Mouse (Mus musculus) embryonic fibroblast, embryonic 13.5 days (primary cell): ENCODE results near the gene Glul. TPM values are rescaled to one million over a fixed set of nuclear protein-coding genes. Genes with fewer than 3 reads are reported as not detected.

Experiments used
- H3K27ac ChIP-seq: 2 replicates; pipeline ENCODE4 v1.5.1; 2012; ENCODE audit warnings: low read length, control low read depth, inconsistent platforms; ENCODE audit not compliant: insufficient read depth
- H3K4me1 ChIP-seq: 2 replicates; pipeline ENCODE4 v1.6.1; 2011; ENCODE audit warnings: low read length; ENCODE audit not compliant: control insufficient read depth, insufficient read depth
- H3K4me3 ChIP-seq: 2 replicates; pipeline ENCODE4 v1.5.1; 2011; ENCODE audit warnings: mild to moderate bottlenecking, control low read depth, low read length; ENCODE audit not compliant: insufficient read depth
- CTCF ChIP-seq: IDR thresholded peaks from 2 replicates; pipeline ENCODE4 v1.5.1; 2011; ENCODE audit warnings: mild to moderate bottlenecking, control low read depth, low read length, moderate library complexity, borderline replicate concordance; ENCODE audit not compliant: insufficient read depth
- POLR2A ChIP-seq: IDR thresholded peaks from 2 replicates; pipeline ENCODE4 v1.6.1; 2011; ENCODE audit warnings: low read depth, mild to moderate bottlenecking, control low read depth, low read length, moderate library complexity
- polyA plus RNA-seq: library from polyadenylated mRNA; stranded (reverse); fragments of >200 nt; gene quantifications from 2 replicates; pipeline ENCODE4 v1.2.4, GENCODE M21; 2011; ENCODE audit warnings: low read depth; ENCODE audit not compliant: missing spikeins, insufficient read length

The Glul gene
- polyA plus RNA-seq, 1 experiment = 19.1 TPM

DNA sequence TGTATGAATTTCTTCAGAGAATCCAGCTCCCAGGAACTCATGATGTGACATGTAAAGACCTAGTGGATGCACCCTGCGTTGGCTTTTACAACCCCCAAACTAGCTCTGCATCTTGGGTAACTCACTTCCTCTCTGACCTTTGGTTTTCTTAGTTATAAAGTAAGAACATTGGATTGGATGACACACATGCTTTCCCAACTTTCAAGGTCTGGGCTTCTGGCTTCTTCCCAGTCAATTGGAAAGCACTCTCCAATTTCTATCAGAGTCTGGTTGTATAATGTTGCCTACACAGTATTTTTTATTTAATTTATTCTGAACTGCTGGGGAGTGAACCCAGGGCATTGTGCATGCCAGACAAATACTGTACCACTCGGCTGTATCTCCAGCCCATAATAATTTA lies 30.7 kb downstream of the Glul start:
- TF ChIP-seq POLR2A (no peak), CTCF (no peak)
- Histone ChIP-seq H3K4me3 (no peak overlapping the region), H3K27ac (no peak overlapping the region), H3K4me1 (no peaks in the 10 kb centered on the region)

DNA sequence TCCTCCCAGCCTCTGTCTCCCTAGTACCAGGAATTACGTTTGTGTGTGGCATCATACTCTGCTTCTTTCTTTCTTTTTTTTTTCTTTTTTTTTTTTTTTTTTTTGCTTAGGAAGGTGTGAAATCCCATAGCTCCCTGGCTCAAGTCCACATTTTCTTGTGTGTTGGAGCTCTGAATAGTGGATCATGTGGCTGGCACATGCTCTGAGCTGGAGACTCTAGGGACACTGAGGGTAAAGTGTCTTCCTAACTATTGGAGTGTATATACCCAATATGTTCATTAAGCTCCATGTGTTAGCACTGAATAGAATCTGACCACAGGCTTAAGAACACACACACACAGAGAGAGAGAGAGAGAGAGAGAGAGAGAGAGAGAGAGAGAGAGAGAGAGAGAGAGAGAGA lies 34.0 kb downstream of the Glul start:
- H3K4me1 ChIP-seq = no peaks in the 10 kb centered on the region
- TF ChIP-seq CTCF (no peak), POLR2A (no peak)
- no peak overlapping the region for H3K4me3 ChIP-seq
- no peak overlapping the region for H3K27ac ChIP-seq

DNA sequence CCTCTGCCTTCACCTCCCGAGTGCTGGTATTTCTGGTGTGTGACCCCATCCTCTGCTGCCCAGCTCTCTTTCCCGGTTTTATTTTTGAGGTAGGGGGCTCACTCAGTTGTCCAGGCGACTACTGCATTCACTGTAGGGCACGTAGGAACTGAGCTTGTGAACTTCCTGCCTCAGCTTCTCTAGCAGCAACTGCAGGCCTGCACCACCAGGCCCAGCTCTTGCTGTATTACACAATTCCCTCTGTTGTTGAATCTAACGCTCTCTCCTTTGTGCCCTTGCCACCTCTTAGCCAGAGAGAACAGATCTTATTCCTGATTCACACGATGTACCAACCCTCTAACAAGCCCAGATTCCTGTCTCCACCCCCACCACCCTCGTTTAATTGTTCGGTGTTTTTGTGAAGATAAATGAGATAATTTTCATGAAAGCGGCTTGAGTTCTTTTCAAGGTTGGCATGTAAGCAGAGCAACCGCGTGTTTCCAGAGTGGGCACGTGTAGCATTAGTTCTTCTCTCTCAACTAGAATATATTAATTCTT lies 36.2 kb downstream of the Glul start:
- H3K4me3 ChIP-seq = no peak overlapping the region
- H3K4me1 ChIP-seq = no peaks in the 10 kb centered on the region
- TF ChIP-seq POLR2A (no peak), CTCF (no peak)
- H3K27ac ChIP-seq = no peak overlapping the region

DNA sequence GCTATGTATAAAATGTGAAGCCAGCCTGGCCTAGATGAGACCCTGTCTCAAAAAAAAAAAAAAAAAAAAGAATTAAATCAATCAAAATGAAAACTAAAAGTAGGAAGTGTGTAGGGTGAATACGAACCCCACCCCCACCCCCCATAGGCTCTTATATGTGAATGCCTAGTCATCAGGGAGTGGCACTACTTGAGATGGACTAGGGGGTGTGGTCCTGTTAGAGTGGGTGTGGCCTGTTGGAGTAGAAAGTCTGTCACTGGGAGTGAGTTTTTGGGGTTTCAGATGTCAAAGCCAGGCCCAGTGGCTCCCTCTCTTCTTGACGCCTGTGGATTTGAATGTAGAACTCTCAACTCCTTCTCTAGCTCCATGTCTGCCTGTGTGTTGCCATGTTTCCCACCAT lies 37.3 kb downstream of the Glul start:
- no peak for TF ChIP-seq POLR2A
- TF ChIP-seq CTCF = no peak

DNA sequence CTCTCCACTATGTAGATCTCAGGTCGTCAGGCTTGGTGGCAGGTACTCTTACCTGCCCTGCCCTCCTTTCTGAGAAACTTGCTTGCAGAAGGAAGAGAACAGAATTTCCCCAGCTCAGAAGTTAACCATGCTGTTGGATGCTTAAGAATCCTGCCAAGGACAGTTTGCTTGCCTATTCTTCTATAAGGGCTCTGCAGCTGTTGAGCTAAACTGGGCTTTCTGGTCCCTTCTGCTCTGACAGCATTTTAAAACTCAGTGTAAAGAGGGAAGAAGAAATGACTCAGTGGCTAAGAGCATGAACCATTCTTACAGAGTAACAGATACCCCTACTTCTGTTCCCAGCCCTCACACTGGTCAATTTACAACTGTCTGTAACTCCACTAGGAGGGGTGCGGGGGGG lies 41.2 kb downstream of the Glul start:
- H3K27ac ChIP-seq = no peak overlapping the region
- no peaks in the 10 kb centered on the region for H3K4me1 ChIP-seq
- H3K4me3 ChIP-seq = no peak overlapping the region
- TF ChIP-seq CTCF = no peak

More for the DNA sequence above, 37.3 kb downstream of the Glul start:
- Histone ChIP-seq H3K4me3 (no peak overlapping the region), H3K4me1 (no peaks in the 10 kb centered on the region), H3K27ac (no peak overlapping the region)

DNA sequence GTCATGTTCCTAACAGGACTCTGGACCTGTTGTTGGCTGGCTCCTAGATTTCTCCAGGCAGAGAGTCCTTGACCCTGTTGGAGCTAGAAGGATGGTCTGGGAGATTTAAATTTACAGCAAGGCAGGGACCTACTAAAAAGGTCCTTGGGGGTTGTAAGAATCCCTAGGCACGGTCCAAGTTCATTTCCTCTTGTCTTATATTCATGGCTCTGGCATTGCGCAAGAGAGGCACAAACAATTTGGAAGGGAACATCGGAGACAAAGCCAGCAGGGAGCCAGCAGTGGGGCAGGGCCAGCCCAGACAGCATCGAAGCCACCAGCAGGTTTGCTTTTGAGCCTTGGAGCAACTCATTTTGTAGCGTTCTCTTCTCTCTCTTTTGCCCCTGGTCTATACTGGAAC lies 45.4 kb downstream of the Glul start:
- H3K4me1 ChIP-seq = no peaks in the 10 kb centered on the region
- H3K27ac ChIP-seq = no peak overlapping the region
- no peak for TF ChIP-seq CTCF
- TF ChIP-seq POLR2A = no peak
- H3K4me3 ChIP-seq = no peak overlapping the region

DNA sequence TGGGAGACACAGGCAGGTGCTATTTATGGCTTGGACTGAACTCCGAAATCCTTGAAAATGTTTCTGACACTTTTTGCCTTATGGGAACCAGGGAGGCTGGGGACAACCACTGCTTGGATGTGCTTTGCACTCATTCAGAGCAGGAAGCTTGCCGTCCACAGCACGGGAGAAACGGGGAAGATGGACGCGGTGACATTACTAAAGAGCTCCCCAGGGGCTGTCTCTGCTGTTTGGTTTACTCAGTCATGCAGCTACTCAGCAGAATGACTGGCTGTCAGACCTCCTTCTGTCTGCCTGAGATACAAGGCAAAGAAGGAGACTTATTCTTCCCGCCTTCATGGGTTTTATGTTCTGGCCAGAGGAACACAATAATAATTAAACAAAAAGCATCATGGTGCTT lies 47.2 kb downstream of the Glul start:
- Histone ChIP-seq H3K4me3 (no peak overlapping the region), H3K4me1 (no peaks in the 10 kb centered on the region), H3K27ac (no peak overlapping the region)
- no peak for TF ChIP-seq CTCF
- TF ChIP-seq POLR2A = no peak

DNA sequence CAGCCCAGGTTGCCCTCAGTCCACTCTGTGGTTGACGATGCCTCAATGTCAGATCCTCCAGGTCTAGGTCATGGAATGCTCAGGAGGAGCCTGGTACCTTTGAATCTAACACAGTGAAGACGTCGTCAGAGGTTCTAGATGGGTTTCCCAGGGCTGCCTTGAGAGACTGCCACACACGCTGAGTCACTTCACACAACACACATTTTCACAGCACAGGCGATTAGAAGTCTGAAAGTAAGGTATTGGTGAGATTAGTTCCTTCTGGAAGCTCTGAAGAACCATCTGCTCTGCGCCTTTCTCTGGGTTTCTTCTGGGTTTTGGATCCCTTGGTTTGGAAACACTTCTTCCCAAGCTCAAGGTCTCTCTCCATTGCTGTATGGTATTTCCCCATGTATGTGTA lies 48.1 kb downstream of the Glul start:
- H3K27ac ChIP-seq = no peak overlapping the region
- no peak overlapping the region for H3K4me3 ChIP-seq
- no peak for TF ChIP-seq CTCF
- no peak for TF ChIP-seq POLR2A
- no peaks in the 10 kb centered on the region for H3K4me1 ChIP-seq

DNA sequence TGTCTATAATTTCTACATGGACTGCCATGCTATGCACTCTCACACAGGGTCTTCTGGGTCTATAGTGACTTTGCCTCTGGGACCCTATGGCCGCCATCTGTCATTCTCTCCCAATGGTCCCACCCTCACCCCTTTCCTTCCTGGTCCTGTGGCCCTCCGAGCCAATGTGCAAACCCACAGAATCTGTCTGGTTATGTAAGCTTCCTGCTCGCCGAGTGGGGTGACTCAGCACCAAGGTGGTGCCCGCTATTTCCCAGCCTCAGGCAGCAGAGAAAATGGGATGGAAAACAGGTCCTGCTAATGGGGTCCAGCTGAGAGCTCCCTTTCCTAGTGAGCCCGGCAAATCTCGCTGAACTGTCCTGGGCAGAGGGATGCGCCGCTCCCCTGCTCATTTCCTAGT lies 53.5 kb downstream of the Glul start:
- Histone ChIP-seq H3K4me1 (no peaks in the 10 kb centered on the region), H3K4me3 (no peak overlapping the region), H3K27ac (no peak overlapping the region)
- TF ChIP-seq CTCF = no peak
- no peak for TF ChIP-seq POLR2A

DNA sequence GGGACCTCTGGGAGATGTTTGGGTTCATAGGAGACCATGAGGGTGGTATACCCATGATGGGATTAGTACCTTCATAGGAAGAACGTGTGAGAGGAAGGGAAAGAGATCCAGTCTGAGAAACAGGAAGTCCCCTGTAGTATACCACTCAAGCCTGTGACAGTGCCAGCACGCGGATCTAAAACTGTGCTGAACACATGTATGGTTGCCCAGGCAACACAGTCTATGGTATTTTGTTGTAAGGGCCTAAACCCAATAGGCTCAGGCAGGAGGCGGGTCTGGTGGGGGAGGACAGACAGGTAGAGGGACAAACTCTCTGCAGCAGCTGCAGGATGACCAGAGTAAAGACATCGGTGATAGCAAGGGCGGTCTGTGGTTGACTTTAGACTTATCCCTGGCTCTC lies 54.1 kb downstream of the Glul start:
- TF ChIP-seq CTCF = no peak
- Histone ChIP-seq H3K4me3 (no peak overlapping the region), H3K27ac (no peak overlapping the region), H3K4me1 (no peaks in the 10 kb centered on the region)

DNA sequence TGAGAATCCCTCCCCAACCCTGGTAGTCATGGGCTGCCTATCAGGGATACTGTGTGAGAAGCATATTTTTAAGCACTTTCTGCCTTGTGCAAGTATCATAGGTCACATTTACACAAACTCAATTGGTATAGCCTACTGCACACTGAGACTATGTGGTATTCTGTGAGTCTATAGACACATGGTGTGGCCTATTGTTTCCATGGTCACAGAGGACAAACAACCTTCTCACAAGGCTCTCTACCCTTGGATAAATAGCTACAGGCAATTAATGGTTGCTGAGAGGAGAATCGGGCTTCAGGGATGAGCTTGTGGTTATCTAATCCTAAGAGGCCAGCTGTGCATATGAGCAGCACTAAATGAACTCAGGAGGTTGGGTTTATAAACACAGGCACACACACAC lies 58.1 kb downstream of the Glul start:
- no peaks in the 10 kb centered on the region for H3K4me1 ChIP-seq
- H3K4me3 ChIP-seq = no peak overlapping the region
- H3K27ac ChIP-seq = no peak overlapping the region
- TF ChIP-seq CTCF = no peak
- TF ChIP-seq POLR2A = no peak

Other genes with a start within 250 kb of the Glul start
- 0.39 and 0.48 TPM in 2 replicates for gene Rgs8, start 246.9 kb upstream of the Glul start, polyA plus RNA-seq
- gene Rgs16, start 159.6 kb upstream of the Glul start, polyA plus RNA-seq = 21.7 and 52.7 TPM in 2 replicates
- 4.1 and 5.6 TPM in 2 replicates for gene Rnasel, start 150.5 kb upstream of the Glul start, polyA plus RNA-seq
- not detected in 2 replicates for gene Rgsl1, start 55.8 kb upstream of the Glul start, polyA plus RNA-seq
- gene Teddm1b, start 25.6 kb upstream of the Glul start, polyA plus RNA-seq = not detected in 2 replicates
- not detected in 2 replicates for gene Teddm1a, start 8.2 kb upstream of the Glul start, polyA plus RNA-seq
- gene Teddm2, start 284 bp downstream of the Glul start, polyA plus RNA-seq = not detected in 2 replicates